Mouse (Mus musculus) cerebellum, adult 8-10 months (tissue): Measurements from ENCODE around the gene Dph1.
A peak's percentile ranks its signal among the peaks of the same experiment; 100 is the strongest.
"Not testable (repeated sequence)": the region's sequence is repeated elsewhere in the genome, so short reads cannot be mapped to it uniquely, and the experiment has no call there.

ENCODE experiments used
- DNase-seq: peaks from one replicate; pipeline ENCODE4 v3.0.0; 2022

The Dph1 gene

GRCm38 (mm10) chr11:75201721-75202120 lies 10.7 kb upstream of the Dph1 start:
- no peak for DNase-seq

GRCm38 (mm10) chr11:75200935-75201334 lies 9.9 kb upstream of the Dph1 start:
- DNase-seq: no peak

- no peak for DNase-seq
Measured at GRCm38 (mm10) chr11:75199951-75200350, 8.9 kb upstream of the Dph1 start.

- DNase-seq: peak; percentile 65
Measured at GRCm38 (mm10) chr11:75198792-75199191, 7.8 kb upstream of the Dph1 start.

- DNase-seq: no peak
Measured at GRCm38 (mm10) chr11:75197956-75198355, 6.9 kb upstream of the Dph1 start.

GRCm38 (mm10) chr11:75196131-75196530 lies 5.1 kb upstream of the Dph1 start:
- DNase-seq: no peak

- peak; percentile 75 for DNase-seq
Measured at GRCm38 (mm10) chr11:75194850-75195461, 3.9 kb upstream of the Dph1 start.

- DNase-seq: no peak
Measured at GRCm38 (mm10) chr11:75194121-75194849, 3.2 kb upstream of the Dph1 start.

GRCm38 (mm10) chr11:75193256-75194071 lies 2.4 kb upstream of the Dph1 start, which contains the start of gene Rtn4rl1:
TSS of gene Rtn4rl1 (plus strand) at chr11:75193783.
- peak; percentile 77 for DNase-seq

- DNase-seq: peak; percentile 86
Measured at GRCm38 (mm10) chr11:75192336-75193214, 1.5 kb upstream of the Dph1 start.

GRCm38 (mm10) chr11:75191841-75192240 lies 800 bp upstream of the Dph1 start:
- peak; percentile 46 for DNase-seq

- peak; percentile 78 for DNase-seq
Measured at GRCm38 (mm10) chr11:75190371-75190724, 693 bp downstream of the Dph1 start.

- DNase-seq: peak; percentile 24
Measured at GRCm38 (mm10) chr11:75189713-75190370, 1.2 kb downstream of the Dph1 start.

GRCm38 (mm10) chr11:75184986-75185385 lies 6.1 kb downstream of the Dph1 start:
- no peak for DNase-seq

- DNase-seq: no peak
Measured at GRCm38 (mm10) chr11:75184573-75184972, 6.5 kb downstream of the Dph1 start.

- DNase-seq: no peak
Measured at GRCm38 (mm10) chr11:75183917-75184570, 7.0 kb downstream of the Dph1 start.

GRCm38 (mm10) chr11:75178672-75179208 lies 12.3 kb downstream of the Dph1 start, which contains the start of gene Ovca2:
TSS of gene Ovca2 (minus strand) at chr11:75178835.
- DNase-seq: peak; percentile 90

GRCm38 (mm10) chr11:75178011-75178410 lies 13.0 kb downstream of the Dph1 start:
- DNase-seq: no peak

GRCm38 (mm10) chr11:75174574-75174973 lies 16.5 kb downstream of the Dph1 start:
- not testable (repeated sequence) for DNase-seq

GRCm38 (mm10) chr11:75173799-75174165 lies 17.3 kb downstream of the Dph1 start:
- DNase-seq: no peak
